Mouse (Mus musculus) intestine, embryonic 15.5 days (tissue): ENCODE results near the gene Gsto1. TPM values are rescaled to one million over a fixed set of nuclear protein-coding genes. Genes with fewer than 3 reads are reported as not detected.

Source experiments
- ATAC-seq: fragments of 200-750 bp; cut with Nextera tagmentation; 2 replicates; pipeline ENCODE4 v1.8.0; 2017; ENCODE audit warnings: moderate TSS enrichment, moderate library complexity
- H3K27ac ChIP-seq: fragments of 300-500 bp; sonication (generic); 2 replicates; pipeline ENCODE4 v1.5.1; 2015; ENCODE audit warnings: mild to moderate bottlenecking, inconsistent platforms
- H3K27me3 ChIP-seq: fragments of 300-500 bp; sonication (generic); replicated peaks from 2 replicates; pipeline ENCODE4 v1.6.1; 2015; ENCODE audit warnings: inconsistent platforms
- H3K36me3 ChIP-seq: fragments of 300-500 bp; sonication (generic); 2 replicates; pipeline ENCODE4 v1.6.1; 2015; ENCODE audit warnings: inconsistent platforms
- H3K4me1 ChIP-seq: fragments of 300-500 bp; sonication (generic); replicated peaks from 2 replicates; pipeline ENCODE4 v1.6.1; 2015; ENCODE audit warnings: inconsistent platforms
- H3K4me2 ChIP-seq: fragments of 300-500 bp; sonication (generic); replicated peaks from 2 replicates; pipeline ENCODE4 v1.6.1; 2015; ENCODE audit warnings: mild to moderate bottlenecking, inconsistent platforms
- H3K4me3 ChIP-seq: fragments of 300-500 bp; sonication (generic); replicated peaks from 2 replicates; pipeline ENCODE4 v1.5.1; 2015; ENCODE audit warnings: inconsistent platforms
- H3K9ac ChIP-seq: fragments of 300-500 bp; sonication (generic); 2 replicates; pipeline ENCODE4 v1.6.1; 2015; ENCODE audit warnings: inconsistent platforms
- H3K9me3 ChIP-seq: fragments of 300-500 bp; sonication (generic); 2 replicates; pipeline ENCODE4 v1.6.1; 2016; ENCODE audit warnings: inconsistent platforms
- WGBS: fragments of 180-500 bp; shearing (Covaris S2); methylation state at CpG from one replicate; pipeline ENCODE4 v1.1.7; 2015; 5-methylcytosine and 5-hydroxymethylcytosine counted together
- polyA plus RNA-seq: library from polyadenylated mRNA; unstranded; fragments of >200 nt; fragmentation: Nextera tagmentation; extraction: Ambion mirVana; gene quantifications from 2 replicates; pipeline ENCODE4 v1.2.1, GENCODE M21; 2015

Gene Gsto1
- polyA plus RNA-seq, 1 experiment from 2014 or later = 476 TPM

DNA sequence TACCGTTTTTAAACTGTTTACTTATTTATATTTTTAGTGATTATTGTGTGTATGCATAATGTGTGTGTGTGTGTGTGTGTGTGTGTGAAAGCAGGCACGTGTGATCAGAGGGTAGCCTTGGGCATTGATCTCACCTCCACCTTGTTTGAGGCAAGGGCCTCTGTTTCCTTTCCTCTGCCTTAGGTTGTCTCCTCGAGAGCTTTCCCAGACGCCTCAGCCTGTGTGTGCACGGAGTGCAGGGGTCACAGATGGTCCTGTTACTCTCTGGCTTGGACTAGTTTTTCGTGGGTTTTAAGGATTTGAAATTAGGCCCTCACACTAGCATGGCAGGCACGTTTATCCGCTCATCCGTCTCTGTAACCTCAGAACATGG is 28.1 kb downstream of the Gsto1 start:
- no peaks in the 10 kb centered on the region for H3K36me3 ChIP-seq
- peak; percentile 50 for ATAC-seq
- WGBS = 49% methylated on average over 9 of the region's 9 CpGs

DNA sequence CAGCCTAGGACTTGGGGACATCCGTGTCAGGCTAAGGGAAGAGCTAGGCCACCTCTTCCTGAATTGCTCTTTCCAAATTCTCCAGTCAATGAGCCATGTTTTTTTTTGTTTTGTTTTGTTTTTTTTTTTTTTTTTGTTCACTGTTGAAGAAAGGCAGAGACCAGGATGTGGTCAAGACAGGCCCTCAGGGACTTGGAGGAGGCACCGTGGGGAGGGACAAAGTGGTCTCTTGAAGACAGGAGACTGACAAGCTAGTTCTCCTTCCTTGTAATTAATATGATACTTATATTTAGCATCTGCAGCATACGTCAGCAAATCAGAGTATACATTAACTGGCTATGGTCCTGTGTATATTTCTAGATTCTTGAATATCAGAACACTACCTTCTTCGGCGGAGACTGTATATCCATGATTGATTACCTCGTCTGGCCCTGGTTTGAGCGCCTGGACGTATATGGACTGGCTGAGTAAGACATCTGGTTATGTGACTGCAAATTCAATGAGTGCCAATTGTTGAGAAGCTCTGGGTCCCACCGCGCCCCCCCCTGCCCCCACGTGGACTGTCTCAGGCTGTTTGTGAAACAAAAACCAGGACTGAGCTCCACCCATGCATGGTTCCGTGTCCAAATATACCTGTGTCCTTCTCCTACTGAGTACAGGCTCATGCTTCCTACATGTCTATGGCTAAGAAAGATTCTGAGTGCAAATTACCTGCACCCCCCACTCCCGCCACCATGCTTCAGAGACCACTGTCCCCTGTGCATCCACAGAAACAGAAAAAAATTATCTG is 29.7 kb downstream of the Gsto1 start:
- no peak overlapping the region for H3K4me3 ChIP-seq
- no peak overlapping the region for H3K4me2 ChIP-seq
- no peaks in the 10 kb centered on the region for H3K36me3 ChIP-seq
- no peaks in the 10 kb centered on the region for H3K9me3 ChIP-seq
- no peaks in the 10 kb centered on the region for H3K27me3 ChIP-seq
- WGBS = 64% methylated on average over 13 of the region's 13 CpGs
- H3K27ac ChIP-seq = no peak overlapping the region
- 0 out of 2 replicates have a peak, but pooled peaks cover 2% of the 10 kb centered on the region for H3K4me1 ChIP-seq
- H3K9ac ChIP-seq = no peak overlapping the region
- ATAC-seq = no peak

More for the DNA sequence above, 28.1 kb downstream of the Gsto1 start:
- no peak overlapping the region for H3K4me3 ChIP-seq
- H3K4me2 ChIP-seq = no peak overlapping the region
- H3K27ac ChIP-seq = no peak overlapping the region
- no peak overlapping the region for H3K9ac ChIP-seq
- no peaks in the 10 kb centered on the region for H3K9me3 ChIP-seq
- 0 out of 2 replicates have a peak, but pooled peaks cover 2% of the 10 kb centered on the region for H3K4me1 ChIP-seq
- H3K27me3 ChIP-seq = no peaks in the 10 kb centered on the region

GRCm38 (mm10) chr19:47885191-47885743 is 30.5 kb downstream of the Gsto1 start:
- Histone ChIP-seq H3K27me3 (no peaks in the 10 kb centered on the region), H3K36me3 (no peaks in the 10 kb centered on the region), H3K27ac (no peak overlapping the region), H3K9me3 (no peaks in the 10 kb centered on the region), H3K4me1 (peaks cover 9% of the 10 kb centered on the region; the same call in 1 of the 2 replicates), H3K9ac (no peak overlapping the region), H3K4me3 (no peak overlapping the region), H3K4me2 (no peak overlapping the region)
- 55% methylated on average over 7 of the region's 7 CpGs for WGBS
- no peak for ATAC-seq

DNA sequence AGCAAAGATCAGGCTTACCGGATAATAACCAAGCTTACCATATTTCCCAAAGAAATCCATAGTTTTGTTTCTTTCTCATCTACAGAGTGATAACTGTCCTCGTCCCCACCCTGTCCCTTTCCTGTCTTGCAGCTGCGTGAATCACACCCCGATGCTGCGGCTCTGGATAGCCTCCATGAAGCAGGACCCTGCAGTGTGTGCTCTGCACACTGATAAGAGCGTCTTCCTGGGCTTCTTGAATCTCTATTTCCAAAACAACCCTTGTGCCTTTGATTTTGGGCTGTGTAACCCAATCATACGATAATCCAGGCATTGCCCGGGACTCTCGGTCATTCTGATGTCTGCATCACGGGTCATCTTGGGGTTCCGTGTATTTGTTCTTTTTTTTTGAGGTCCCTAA is 31.1 kb downstream of the Gsto1 start:
- H3K4me1 ChIP-seq = peaks cover 11% of the 10 kb centered on the region; the same call in 1 of the 2 replicates
- H3K36me3 ChIP-seq = no peaks in the 10 kb centered on the region
- no peak overlapping the region for H3K27ac ChIP-seq
- no peak for ATAC-seq
- H3K27me3 ChIP-seq = no peaks in the 10 kb centered on the region
- no peak overlapping the region for H3K4me3 ChIP-seq
- no peak overlapping the region for H3K4me2 ChIP-seq
- H3K9ac ChIP-seq = no peak overlapping the region
- no peaks in the 10 kb centered on the region for H3K9me3 ChIP-seq
- WGBS = 74% methylated on average over 11 of the region's 11 CpGs

- WGBS = 33% methylated on average over 7 of the region's 7 CpGs
- no peak overlapping the region for H3K4me2 ChIP-seq
- no peak overlapping the region for H3K4me3 ChIP-seq
- no peaks in the 10 kb centered on the region for H3K36me3 ChIP-seq
- no peaks in the 10 kb centered on the region for H3K9me3 ChIP-seq
- 0 out of 2 replicates have a peak, but pooled peaks have one; percentile 37 for ATAC-seq
- H3K4me1 ChIP-seq = peaks cover 13% of the 10 kb centered on the region; the same call in 1 of the 2 replicates
- H3K27ac ChIP-seq = no peak overlapping the region
- no peaks in the 10 kb centered on the region for H3K27me3 ChIP-seq
- H3K9ac ChIP-seq = no peak overlapping the region
Observed at GRCm38 (mm10) chr19:47886617-47887016, 31.8 kb downstream of the Gsto1 start.

DNA sequence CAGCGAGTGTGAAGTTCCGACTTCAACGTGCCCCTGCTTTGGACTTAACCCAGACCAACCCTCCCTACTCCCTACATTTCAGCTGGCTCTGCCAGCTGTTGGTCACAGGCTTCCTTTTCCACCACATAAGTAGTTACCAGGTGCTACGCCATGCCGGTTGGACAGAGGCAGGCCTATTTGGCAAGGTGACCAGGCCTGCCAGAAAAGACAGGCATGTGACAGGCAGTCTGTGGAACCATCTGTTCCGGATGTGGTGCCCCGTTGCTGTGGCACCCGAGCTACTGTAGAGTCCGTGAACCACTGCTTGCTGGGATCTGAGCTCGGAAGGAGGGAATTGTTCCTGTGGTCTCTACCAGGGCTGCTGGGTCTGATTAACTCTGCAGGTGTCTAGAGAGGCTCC is 32.6 kb downstream of the Gsto1 start:
- Histone ChIP-seq H3K4me2 (no peak overlapping the region), H3K9me3 (no peaks in the 10 kb centered on the region), H3K4me3 (no peak overlapping the region), H3K27ac (no peak overlapping the region), H3K4me1 (peaks cover 21% of the 10 kb centered on the region; the same call in 1 of the 2 replicates), H3K9ac (no peak overlapping the region), H3K27me3 (no peaks in the 10 kb centered on the region), H3K36me3 (no peaks in the 10 kb centered on the region)
- no peak for ATAC-seq
- 90% methylated on average over 10 of the region's 10 CpGs for WGBS

DNA sequence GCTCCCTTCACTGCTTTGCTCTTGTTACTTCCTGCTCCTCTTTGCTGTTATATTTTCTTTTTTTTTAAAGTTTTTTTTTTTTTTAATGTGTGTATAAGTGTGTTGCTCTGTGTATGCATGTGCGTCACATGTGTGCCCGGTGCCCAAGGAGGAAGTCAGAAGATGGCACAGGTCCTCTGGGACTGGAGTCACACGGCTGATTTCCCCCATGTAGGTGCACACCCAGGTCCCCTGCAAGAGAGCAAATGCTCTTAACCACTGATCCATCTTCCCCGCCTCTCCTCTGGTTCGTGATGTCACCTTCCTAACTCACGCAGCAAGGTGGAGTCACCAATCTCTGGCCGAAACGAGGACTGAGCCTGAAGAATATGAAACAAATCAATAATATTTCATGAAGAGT is 33.3 kb downstream of the Gsto1 start:
- Histone ChIP-seq H3K27ac (no peak overlapping the region), H3K4me2 (no peak overlapping the region), H3K9me3 (no peaks in the 10 kb centered on the region), H3K9ac (no peak overlapping the region), H3K36me3 (no peaks in the 10 kb centered on the region), H3K27me3 (no peaks in the 10 kb centered on the region), H3K4me1 (peaks cover 23% of the 10 kb centered on the region; the same call in 1 of the 2 replicates), H3K4me3 (no peak overlapping the region)
- no peak for ATAC-seq
- WGBS = 91% methylated on average over 8 of the region's 8 CpGs

DNA sequence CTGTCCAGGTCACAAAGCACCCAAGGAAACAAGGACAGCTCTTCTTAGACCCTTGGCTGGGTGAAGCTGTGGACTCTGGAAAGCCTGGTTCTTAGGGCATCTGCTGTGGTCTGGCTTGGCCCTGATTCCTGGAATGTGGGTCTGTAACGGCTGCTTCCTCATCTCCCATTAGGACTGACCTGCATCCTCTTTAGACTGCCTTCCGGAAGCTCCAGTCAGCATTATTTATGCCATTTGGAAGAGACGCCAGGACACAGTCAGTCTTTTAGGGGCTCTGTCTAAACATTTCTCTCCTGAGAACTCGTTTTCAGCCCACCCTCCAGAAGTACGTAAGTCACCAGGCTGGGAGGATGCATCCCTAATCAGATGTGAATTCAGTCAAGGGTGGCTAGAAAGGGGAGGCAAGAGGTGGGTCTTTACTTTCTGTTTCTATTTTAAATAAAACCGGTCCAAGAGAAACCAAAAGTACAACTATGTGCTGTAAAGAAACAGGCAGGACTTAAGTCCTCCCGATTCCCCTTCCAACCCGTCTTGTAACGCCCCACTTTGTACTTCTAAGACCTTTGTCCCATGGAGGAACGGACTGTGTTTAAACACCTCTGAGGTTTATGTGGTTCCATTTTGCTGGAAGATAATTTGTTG is 35.8 kb downstream of the Gsto1 start:
- Histone ChIP-seq H3K36me3 (0 out of 2 replicates have a peak, but pooled peaks cover 5% of the 10 kb centered on the region), H3K27me3 (no peaks in the 10 kb centered on the region), H3K4me3 (no peak overlapping the region), H3K9me3 (no peaks in the 10 kb centered on the region), H3K4me1 (peaks cover 23% of the 10 kb centered on the region; the same call in 1 of the 2 replicates), H3K4me2 (peak overlapping the region; percentile 20), H3K9ac (no peak overlapping the region), H3K27ac (peak overlapping the region; percentile 56)
- 33% methylated on average over 10 of the region's 10 CpGs for WGBS
- 0 out of 2 replicates have a peak, but pooled peaks have one; percentile 24 for ATAC-seq

DNA sequence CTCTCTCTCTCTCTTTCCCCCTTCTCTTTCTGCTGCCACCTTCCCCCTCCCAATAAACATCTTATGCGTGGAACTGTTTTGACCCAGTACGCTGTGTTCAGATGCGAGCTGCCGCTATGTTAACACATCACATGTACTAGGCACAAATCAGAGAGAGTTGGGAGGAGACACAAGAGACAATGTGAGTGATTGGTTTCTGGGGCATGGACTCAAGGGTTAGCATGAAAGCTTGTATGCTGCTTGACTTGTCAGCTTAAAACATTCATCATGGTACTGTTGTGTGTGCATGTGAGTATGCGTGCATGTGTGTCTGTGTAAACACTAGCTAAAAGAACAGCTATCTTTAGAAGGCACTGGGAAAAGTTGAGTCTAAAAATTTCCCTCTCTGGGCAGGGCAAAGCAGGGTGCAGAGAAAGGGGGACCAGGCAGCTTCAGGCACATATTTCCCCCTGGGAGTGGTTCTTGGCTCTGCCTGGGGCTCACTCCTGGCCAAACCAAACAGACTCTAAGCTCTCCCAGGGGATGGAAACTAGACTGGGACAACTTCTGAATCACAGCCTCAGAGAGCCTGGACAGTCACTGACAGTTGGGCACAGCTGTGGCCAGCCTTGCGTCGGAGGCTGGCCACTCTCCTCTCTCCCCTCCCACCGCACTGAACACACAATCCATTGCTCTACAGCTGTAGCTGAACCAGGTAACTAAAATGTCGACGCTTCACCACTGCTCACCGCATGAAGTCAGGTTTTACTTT is 37.0 kb downstream of the Gsto1 start:
- H3K9ac ChIP-seq = no peak overlapping the region
- no peaks in the 10 kb centered on the region for H3K9me3 ChIP-seq
- H3K36me3 ChIP-seq = 0 out of 2 replicates have a peak, but pooled peaks cover 15% of the 10 kb centered on the region
- no peaks in the 10 kb centered on the region for H3K27me3 ChIP-seq
- H3K4me3 ChIP-seq = no peak overlapping the region
- WGBS = 46% methylated on average over 11 of the region's 11 CpGs
- peaks cover 23% of the 10 kb centered on the region; the same call in 1 of the 2 replicates for H3K4me1 ChIP-seq
- H3K27ac ChIP-seq = peak overlapping the region; percentile 56; the same call in 1 of the 2 replicates
- ATAC-seq = peak; percentile 52
- no peak overlapping the region for H3K4me2 ChIP-seq

- no peak for ATAC-seq
- Histone ChIP-seq H3K9ac (no peak overlapping the region), H3K4me1 (peaks cover 21% of the 10 kb centered on the region; the same call in 1 of the 2 replicates), H3K27me3 (no peaks in the 10 kb centered on the region), H3K9me3 (no peaks in the 10 kb centered on the region), H3K36me3 (0 out of 2 replicates have a peak, but pooled peaks cover 22% of the 10 kb centered on the region), H3K4me2 (no peak overlapping the region), H3K4me3 (no peak overlapping the region), H3K27ac (no peak overlapping the region)
- 95% methylated on average over 6 of the region's 6 CpGs for WGBS
Observed at GRCm38 (mm10) chr19:47893092-47893491, 38.3 kb downstream of the Gsto1 start.

DNA sequence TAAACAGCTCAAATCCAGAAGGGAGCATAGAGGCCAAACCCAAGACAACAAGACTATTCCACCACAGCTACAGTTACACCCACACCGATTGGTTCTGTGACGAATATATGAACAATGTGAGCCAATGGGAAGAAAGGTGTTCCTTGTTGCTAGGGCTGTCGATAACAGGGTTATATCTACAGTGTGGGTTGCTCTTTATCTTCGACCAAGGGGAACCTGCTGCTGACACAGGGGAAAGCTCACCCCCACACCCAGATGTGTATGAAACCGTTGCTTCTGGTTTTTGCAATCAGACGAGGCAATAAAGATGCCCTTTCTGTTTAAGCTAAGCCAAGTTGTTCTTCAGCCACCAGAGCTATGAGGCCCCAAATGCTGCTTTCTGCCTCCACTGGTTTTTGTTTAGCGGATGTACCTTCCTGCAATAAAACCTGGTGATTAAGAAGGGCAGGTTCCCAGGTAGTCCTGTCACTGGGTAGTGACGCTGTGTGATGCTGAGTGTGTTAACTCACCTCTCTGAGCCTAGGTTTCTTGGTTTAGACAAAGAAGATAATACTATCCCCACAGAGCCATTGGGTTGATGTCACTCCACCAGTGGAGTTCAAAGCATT is 43.8 kb downstream of the Gsto1 start:
- no peaks in the 10 kb centered on the region for H3K27me3 ChIP-seq
- H3K9me3 ChIP-seq = no peaks in the 10 kb centered on the region
- WGBS = 79% methylated on average over 8 of the region's 8 CpGs
- ATAC-seq = no peak
- H3K4me3 ChIP-seq = no peak overlapping the region
- 0 out of 2 replicates have a peak, but pooled peaks cover 22% of the 10 kb centered on the region for H3K36me3 ChIP-seq
- H3K9ac ChIP-seq = no peak overlapping the region
- H3K4me2 ChIP-seq = no peak overlapping the region
- H3K4me1 ChIP-seq = peaks cover 19% of the 10 kb centered on the region
- no peak overlapping the region for H3K27ac ChIP-seq
